Comparison of ENCODE assay signal across 39 mouse cellular contexts in genomic region chr19:29374947-29375346, GRCm38 (mm10). TPM values are rescaled to one million over a fixed set of nuclear protein-coding genes. Genes with fewer than 3 reads are reported as not detected.
"Had no signal": no experiment of that assay in that cellular context is flagged by ENCODE, and none has a peak within 500 bp of the region (broad histone marks: within the 10 kb centered on the region; RNA-seq: fewer than 3 reads in every experiment).

No protein-coding gene starts in this region.

- H3K36me3 ChIP-seq: heart, embryonic 10.5 days; heart, embryonic 12.5 days; hindbrain, embryonic 13.5 days; hindbrain, embryonic 15.5 days; kidney, embryonic 15.5 days; limb, embryonic 10.5 days; limb, embryonic 12.5 days; liver, embryonic 13.5 days had no signal

- H3K4me2 ChIP-seq: heart, embryonic 12.5 days; hindbrain, embryonic 13.5 days; hindbrain, embryonic 15.5 days; kidney, embryonic 15.5 days; limb, embryonic 12.5 days; liver, embryonic 11.5 days; liver, embryonic 13.5 days had no signal

- DNase-seq: gastrocnemius, postnatal 14 days; gastrocnemius, postnatal 36 days; heart, adult 18-20 months; heart, postnatal 10 days; heart, postnatal 36 days; kidney, adult 11 months; kidney, adult 2 months; kidney, adult 9 months; kidney, postnatal 14 days; kidney, postnatal 36 days; layer of hippocampus, adult 9-11 months; layer of hippocampus, postnatal 36 days; liver; liver, embryonic 13.5 days had no signal

- H3K4me1 ChIP-seq: hindbrain, embryonic 13.5 days; hindbrain, embryonic 15.5 days; kidney, embryonic 15.5 days; limb, embryonic 10.5 days had no signal

- H3K9me3 ChIP-seq: heart, embryonic 10.5 days; heart, embryonic 12.5 days; hindbrain, embryonic 13.5 days; hindbrain, embryonic 15.5 days; kidney, embryonic 15.5 days; limb, embryonic 10.5 days; limb, embryonic 12.5 days; liver, embryonic 13.5 days had no signal

- ATAC-seq: hindbrain, postnatal 0 days; inflammation-experienced regulatory T-cells, adult 6 months; intestine, embryonic 16.5 days had no signal

- H3K27me3 ChIP-seq: heart, embryonic 12.5 days; hindbrain, embryonic 13.5 days; hindbrain, embryonic 15.5 days; kidney, embryonic 15.5 days; limb, embryonic 12.5 days; liver, embryonic 13.5 days had no signal

- H3K27ac ChIP-seq: heart, embryonic 10.5 days; hindbrain, embryonic 13.5 days; hindbrain, embryonic 15.5 days; hindbrain, postnatal 0 days; kidney, embryonic 15.5 days; kidney, postnatal 0 days; limb, embryonic 10.5 days; limb, embryonic 12.5 days; liver, embryonic 13.5 days had no signal

- H3K9ac ChIP-seq: heart, embryonic 12.5 days; hindbrain, embryonic 13.5 days; hindbrain, embryonic 15.5 days; kidney, embryonic 15.5 days; limb, embryonic 12.5 days; liver, embryonic 13.5 days had no signal

- H3K4me3 ChIP-seq: heart, embryonic 10.5 days; heart, embryonic 12.5 days; hindbrain, embryonic 13.5 days; hindbrain, embryonic 15.5 days; kidney, embryonic 15.5 days; limb, embryonic 10.5 days; limb, embryonic 12.5 days; liver, embryonic 13.5 days had no signal

RNA-seq across cellular contexts. Expression of gene Pdcd1lg2, which starts 35.8 kb away (rescaled TPM):
- total RNA-seq: gastrocnemius, adult 18-20 months; gastrocnemius, adult 8-10 months; gastrocnemius, postnatal 14 days; gastrocnemius, postnatal 36 days; heart, postnatal 10 days; heart, postnatal 36 days; layer of hippocampus, adult 18-20 months; layer of hippocampus, postnatal 14 days; layer of hippocampus, postnatal 36 days had no signal
- polyA plus RNA-seq: gonadal fat pad, adult 2 months; heart, embryonic 10.5 days; heart, embryonic 12.5 days; heart, embryonic 14.5 days; hindbrain, embryonic 11.5 days; hindbrain, embryonic 13.5 days; hindbrain, embryonic 15.5 days; kidney, embryonic 15.5 days; kidney, postnatal 0 days; limb, embryonic 10.5 days; limb, embryonic 12.5 days; limb, embryonic 14.5 days; liver, embryonic 11.5 days had no signal

RNA-seq across cellular contexts. Expression of gene Rln1, which starts 40.5 kb away (rescaled TPM):
- total RNA-seq: gastrocnemius, adult 18-20 months; gastrocnemius, adult 8-10 months; gastrocnemius, postnatal 14 days; gastrocnemius, postnatal 36 days; heart, adult 18-20 months; heart, adult 8-10 months; heart, postnatal 10 days; heart, postnatal 36 days; hematopoietic stem cell, adult 5-6 weeks had no signal
- polyA plus RNA-seq: gonadal fat pad, adult 2 months; heart, embryonic 16.5 days; inflammation-experienced regulatory T-cells, adult 6 months; intestine, embryonic 16.5 days; large intestine, adult 2 months; liver, embryonic 11.5 days; liver, embryonic 13.5 days had no signal

RNA-seq across cellular contexts. Expression of gene Insl6, which starts 49.8 kb away (rescaled TPM):
- total RNA-seq: gastrocnemius, adult 18-20 months; gastrocnemius, adult 8-10 months; gastrocnemius, postnatal 36 days; heart, postnatal 36 days; hindbrain, postnatal 0 days; layer of hippocampus, postnatal 36 days; left cerebral cortex, postnatal 14 days had no signal
